Mouse (Mus musculus) CD4-positive helper T cell, adult 2 months (primary cell): Measurements from ENCODE around the gene C2cd4a.

Experiments used
- DNase-seq: peaks from one replicate; pipeline ENCODE4 v3.0.0-alpha.2; 2012; ENCODE audit warnings: low read depth, missing footprints, low spot score

C2cd4a gene

DNA sequence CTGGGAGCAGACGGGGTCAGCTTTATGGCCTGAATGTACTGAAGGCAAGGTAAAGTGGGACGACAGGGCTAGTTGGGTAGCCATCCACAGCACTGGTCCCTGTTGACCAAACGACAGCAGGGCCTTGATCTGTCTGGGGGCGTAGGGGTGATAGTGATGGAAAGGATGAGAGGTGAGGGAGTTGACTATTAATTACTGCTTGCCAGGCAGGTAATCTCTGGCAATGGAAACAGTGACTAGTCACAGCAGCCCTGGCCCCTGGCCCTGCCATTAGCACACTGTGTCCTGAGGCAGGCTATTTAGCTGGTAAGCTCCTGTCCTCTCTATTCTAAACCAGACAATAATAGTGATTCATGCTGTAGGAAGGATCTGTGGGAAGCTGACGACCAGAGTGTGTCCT is 39.7 kb downstream of the C2cd4a start:
- peak; percentile 9 for DNase-seq

DNA sequence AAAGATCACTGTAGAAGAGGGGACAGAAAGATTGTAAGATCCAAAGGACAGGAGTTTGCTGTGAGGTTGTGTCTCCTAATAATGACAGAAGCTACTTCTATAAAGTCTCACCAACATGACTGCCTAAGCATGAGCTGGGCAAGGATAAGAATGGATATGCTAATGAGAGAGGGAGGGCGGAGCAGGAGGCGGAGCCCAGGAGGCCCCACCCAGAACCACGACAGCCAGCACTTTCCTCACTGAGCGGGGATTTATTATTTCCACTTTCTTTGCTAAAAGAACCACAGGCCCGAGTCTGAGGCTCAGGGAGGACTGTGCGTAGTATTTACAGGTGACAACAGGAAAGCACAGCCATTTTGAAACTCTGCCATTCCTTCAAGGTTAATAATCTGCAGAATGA is 44.5 kb downstream of the C2cd4a start:
- DNase-seq: no peak

DNA sequence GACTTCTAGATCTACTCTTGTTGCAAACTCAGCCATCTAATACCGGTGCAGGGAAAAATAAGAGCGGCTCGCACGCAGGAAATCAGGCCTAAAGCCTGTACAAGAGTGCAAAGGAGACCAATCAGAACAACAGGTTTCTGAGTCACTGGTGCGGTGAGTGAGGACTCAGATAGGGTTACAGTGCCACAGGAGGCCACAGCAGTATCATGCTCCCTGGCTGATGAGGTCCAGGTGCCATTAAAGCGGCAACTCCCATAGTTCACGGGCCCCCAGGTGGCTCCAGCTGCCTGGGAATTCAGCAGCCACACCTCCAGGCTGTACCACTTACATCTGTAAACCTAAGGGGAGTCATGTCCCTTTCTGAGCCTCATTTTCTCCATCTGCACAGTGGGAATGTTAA is 45.8 kb downstream of the C2cd4a start:
- no peak for DNase-seq

DNA sequence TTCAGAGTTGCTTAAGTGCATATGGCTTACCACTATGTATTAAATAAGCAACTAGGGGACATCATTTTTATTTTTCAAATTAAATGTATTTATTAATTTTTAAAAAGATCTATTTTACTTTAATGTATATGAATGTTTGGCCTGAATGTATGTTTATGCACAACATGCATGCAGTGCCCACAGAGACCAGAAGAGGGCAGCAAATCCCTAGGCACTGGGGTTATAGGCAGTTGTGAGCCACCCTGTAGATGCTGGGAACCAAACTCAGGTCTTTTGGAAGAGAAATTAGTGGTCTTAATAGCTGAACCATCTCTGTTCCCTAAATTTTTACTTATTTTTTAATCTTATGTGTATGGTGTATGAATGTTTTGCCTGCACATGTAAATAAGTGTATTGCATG is 48.2 kb downstream of the C2cd4a start:
- DNase-seq: no peak

DNA sequence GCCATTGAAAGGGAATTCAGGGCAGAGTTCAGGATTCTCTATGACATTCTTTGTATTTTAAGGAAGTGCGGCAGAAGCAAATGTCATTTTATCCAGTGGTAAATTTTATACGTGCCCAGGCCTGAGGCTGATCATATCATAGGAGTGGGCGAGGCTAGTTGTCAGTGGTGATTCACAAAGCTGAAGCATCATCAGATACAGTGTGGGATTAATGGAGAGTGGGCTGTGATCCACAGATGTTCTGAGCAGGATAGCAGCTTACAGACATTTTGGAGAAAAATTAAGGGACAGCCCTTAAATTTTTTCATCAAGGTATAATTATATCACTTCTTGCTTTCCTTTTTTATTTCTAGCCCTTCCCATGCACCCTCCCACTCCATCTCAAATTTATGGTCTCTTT is 48.7 kb downstream of the C2cd4a start:
- no peak for DNase-seq

DNA sequence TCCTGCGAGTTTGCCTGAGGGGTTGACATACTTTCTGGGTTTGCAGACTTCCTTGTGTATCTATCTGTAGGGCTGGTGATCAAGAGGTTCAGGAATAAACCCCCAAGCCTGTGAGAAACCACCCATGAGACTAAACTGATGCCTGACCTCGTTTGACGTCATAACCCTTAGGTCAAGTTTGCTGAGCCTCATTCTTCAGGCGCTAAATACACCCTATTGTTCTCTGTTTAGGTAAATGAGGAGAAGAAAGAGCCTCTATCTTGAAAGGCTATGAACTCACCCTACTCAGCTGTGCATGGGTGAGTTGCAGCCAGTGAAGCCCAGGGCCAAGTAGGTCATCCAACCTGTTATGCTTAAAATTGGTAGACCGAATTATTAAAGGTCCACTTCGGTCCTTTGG is 49.3 kb downstream of the C2cd4a start:
- no peak for DNase-seq
